Mouse (Mus musculus): Measurements from ENCODE around the gene Akt2.

Akt2 gene

GRCm38 (mm10) chr7:27658712-27659663 lies 67.6 kb downstream of the Akt2 start:
- DNase-seq (ENCODE audit: low spot score): no peak

GRCm38 (mm10) chr7:27662038-27662437 lies 70.7 kb downstream of the Akt2 start:
- no peak for DNase-seq (ENCODE audit: low spot score)

GRCm38 (mm10) chr7:27673064-27673574 lies 81.8 kb downstream of the Akt2 start:
- DNase-seq (ENCODE audit: low spot score): no peak

- DNase-seq (ENCODE audit: low spot score): no peak
Observed at GRCm38 (mm10) chr7:27673575-27674131, 82.3 kb downstream of the Akt2 start.

GRCm38 (mm10) chr7:27674195-27674521 lies 82.8 kb downstream of the Akt2 start:
- no peak for DNase-seq (ENCODE audit: low spot score)

- DNase-seq (ENCODE audit: low spot score): peak; percentile 90
Observed at GRCm38 (mm10) chr7:27674522-27675221, 83.3 kb downstream of the Akt2 start, which contains the start of gene Map3k10. TSS of gene Map3k10 (minus strand) at chr7:27674598.

GRCm38 (mm10) chr7:27675222-27675612 lies 83.9 kb downstream of the Akt2 start:
- no peak for DNase-seq (ENCODE audit: low spot score)

GRCm38 (mm10) chr7:27683218-27683617 lies 91.9 kb downstream of the Akt2 start:
- DNase-seq (ENCODE audit: low spot score): no peak

GRCm38 (mm10) chr7:27685220-27685619 lies 93.9 kb downstream of the Akt2 start:
- no peak for DNase-seq (ENCODE audit: low spot score)

- no peak for DNase-seq (ENCODE audit: low spot score)
Observed at GRCm38 (mm10) chr7:27685681-27686080, 94.3 kb downstream of the Akt2 start.

GRCm38 (mm10) chr7:27687043-27687442 lies 95.7 kb downstream of the Akt2 start:
- no peak for DNase-seq (ENCODE audit: low spot score)

GRCm38 (mm10) chr7:27687836-27688235 lies 96.5 kb downstream of the Akt2 start:
- DNase-seq (ENCODE audit: low spot score): no peak

GRCm38 (mm10) chr7:27688246-27688788 lies 97.0 kb downstream of the Akt2 start:
- no peak for DNase-seq (ENCODE audit: low spot score)

- DNase-seq (ENCODE audit: low spot score): peak; percentile 56
Observed at GRCm38 (mm10) chr7:27688815-27689612, 97.7 kb downstream of the Akt2 start, which contains the start of gene Zfp607b. TSS of gene Zfp607b (plus strand) at chr7:27689340.
